Mouse (Mus musculus): ENCODE results near the gene M1ap.
A peak's percentile ranks its signal among the peaks of the same experiment; 100 is the strongest.

Gene M1ap

GRCm38 (mm10) chr6:82939167-82939912 is 7.4 kb upstream of the M1ap start, which contains the start of gene Sema4f:
Sema4f (minus strand) TSS chr6:82939769.
- peak; percentile 87 for DNase-seq

GRCm38 (mm10) chr6:82940765-82941164 is 5.9 kb upstream of the M1ap start:
- DNase-seq = no peak

- peak; percentile 24 for DNase-seq
Measured at GRCm38 (mm10) chr6:82945750-82946149, 952 bp upstream of the M1ap start.

GRCm38 (mm10) chr6:82956553-82957251 is 10.0 kb downstream of the M1ap start:
- peak; percentile 37 for DNase-seq

- DNase-seq = no peak
Measured at GRCm38 (mm10) chr6:82961664-82962063, 15.0 kb downstream of the M1ap start.

- no peak for DNase-seq
Measured at GRCm38 (mm10) chr6:82969249-82970084, 22.8 kb downstream of the M1ap start.

- DNase-seq = peak; percentile 80
Measured at GRCm38 (mm10) chr6:82971031-82971430, 24.3 kb downstream of the M1ap start.

- peak; percentile 76 for DNase-seq
Measured at GRCm38 (mm10) chr6:82987411-82987971, 40.8 kb downstream of the M1ap start.

GRCm38 (mm10) chr6:82993696-82994095 is 47.0 kb downstream of the M1ap start:
- no peak for DNase-seq

- no peak for DNase-seq
Measured at GRCm38 (mm10) chr6:82994372-82994771, 47.7 kb downstream of the M1ap start.

GRCm38 (mm10) chr6:82996740-82997315 is 50.1 kb downstream of the M1ap start:
- DNase-seq = peak; percentile 94

- peak; percentile 39 for DNase-seq
Measured at GRCm38 (mm10) chr6:82997511-82998102, 50.9 kb downstream of the M1ap start.

- DNase-seq = peak; percentile 23
Measured at GRCm38 (mm10) chr6:82998326-82998725, 51.6 kb downstream of the M1ap start.

- DNase-seq = no peak
Measured at GRCm38 (mm10) chr6:82999986-83000385, 53.3 kb downstream of the M1ap start.

- DNase-seq = no peak
Measured at GRCm38 (mm10) chr6:83003082-83003481, 56.4 kb downstream of the M1ap start.

GRCm38 (mm10) chr6:83003850-83004249 is 57.1 kb downstream of the M1ap start:
- DNase-seq = no peak

GRCm38 (mm10) chr6:83004309-83004708 is 57.6 kb downstream of the M1ap start:
- no peak for DNase-seq

GRCm38 (mm10) chr6:83004872-83005271 is 58.2 kb downstream of the M1ap start:
- no peak for DNase-seq

- no peak for DNase-seq
Measured at GRCm38 (mm10) chr6:83005444-83006011, 58.8 kb downstream of the M1ap start.

- DNase-seq = no peak
Measured at GRCm38 (mm10) chr6:83006114-83006513, 59.4 kb downstream of the M1ap start.

- DNase-seq = no peak
Measured at GRCm38 (mm10) chr6:83008659-83009058, 62.0 kb downstream of the M1ap start.

- DNase-seq = no peak
Measured at GRCm38 (mm10) chr6:83010010-83010409, 63.3 kb downstream of the M1ap start.
